Mouse (Mus musculus): ENCODE data around the gene Rbm18. TPM values are rescaled to one million over a fixed set of nuclear protein-coding genes. Genes with fewer than 3 reads are reported as not detected.

Gene Rbm18
- polyA plus RNA-seq, 1 experiment from 2014 or later: 73.4 TPM

DNA sequence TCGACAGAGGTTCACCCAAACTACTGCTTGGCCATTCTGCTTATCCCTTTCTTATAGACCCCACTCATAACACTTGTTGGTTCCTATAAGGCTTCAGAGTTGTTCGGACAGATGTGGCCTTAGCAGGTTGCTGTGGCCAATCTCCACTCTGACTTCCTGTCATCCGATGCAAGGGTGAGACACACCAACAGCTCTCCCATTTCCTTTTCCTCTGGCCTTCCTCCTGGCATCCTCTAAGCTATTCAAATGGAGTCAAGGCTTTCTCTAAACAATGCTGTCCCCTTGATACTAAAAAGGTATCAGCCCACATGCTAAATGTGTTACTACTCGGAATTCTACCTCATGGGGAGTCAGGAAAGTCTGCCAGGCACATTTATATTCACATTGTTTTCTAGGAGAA lies 8.6 kb downstream of the Rbm18 start:
- Histone ChIP-seq H3K4me3 (ENCODE audit: low read depth, low read length) (no peak overlapping the region), H3K27ac (replicated peaks; ENCODE audit: low read depth, low read length) (no peak overlapping the region), H3K9ac (ENCODE audit: low read depth, low read length) (no peak overlapping the region), H3K36me3 (ENCODE audit: control insufficient read depth, insufficient read depth, low read length) (peaks cover 83% of the 10 kb centered on the region), H3K9me3 (ENCODE audit: control insufficient read depth, low read length) (no peaks in the 10 kb centered on the region), H3K4me2 (ENCODE audit: low read depth, low read length) (no peak overlapping the region), H3K27me3 (replicated peaks; ENCODE audit: control insufficient read depth, insufficient read depth, low read length) (no peaks in the 10 kb centered on the region), H3K4me1 (ENCODE audit: control insufficient read depth, insufficient read depth, low read length) (no peaks in the 10 kb centered on the region)
- DNase-seq (ENCODE audit: low spot score) (no peak), ATAC-seq (ENCODE audit: low read depth) (no peak)
- WGBS: 72% methylated on average over 4 of the region's 4 CpGs

DNA sequence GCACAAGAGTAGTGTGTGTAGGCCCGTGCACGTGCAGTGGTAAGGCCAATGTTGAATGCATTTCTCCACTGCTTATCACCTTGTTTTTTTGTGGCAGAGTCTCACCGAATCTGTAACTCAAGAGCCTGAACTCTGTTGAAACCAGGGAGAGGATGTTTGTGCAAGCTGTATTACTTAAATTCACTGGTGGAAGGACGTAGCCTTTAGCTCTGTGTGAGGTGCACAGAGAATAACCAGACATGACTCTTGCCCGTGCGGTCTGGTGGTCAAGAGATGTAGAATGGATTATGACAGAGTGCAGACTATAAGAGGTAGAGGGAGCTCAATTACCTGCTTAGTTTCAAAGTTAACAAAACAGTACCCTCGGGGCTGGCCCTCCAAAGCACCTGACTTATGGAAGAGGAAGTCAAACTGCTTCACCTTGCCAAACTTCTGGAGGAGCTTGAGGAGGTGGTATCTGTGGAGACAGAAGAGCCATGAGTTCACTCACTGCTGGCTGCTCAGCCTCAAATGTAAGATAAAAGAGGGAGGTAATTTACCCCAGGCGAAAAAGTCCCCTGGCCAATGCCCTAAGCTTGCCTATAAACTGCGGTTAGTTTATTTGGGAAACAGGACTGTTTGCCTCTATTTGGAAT lies 9.7 kb downstream of the Rbm18 start:
- no peak overlapping the region for H3K27ac ChIP-seq (replicated peaks; ENCODE audit: low read depth, low read length)
- no peaks in the 10 kb centered on the region for H3K9me3 ChIP-seq (ENCODE audit: control insufficient read depth, low read length)
- DNase-seq (ENCODE audit: low spot score) (no peak), ATAC-seq (ENCODE audit: low read depth) (no peak)
- H3K4me1 ChIP-seq (ENCODE audit: control insufficient read depth, insufficient read depth, low read length): no peaks in the 10 kb centered on the region
- peaks cover 83% of the 10 kb centered on the region for H3K36me3 ChIP-seq (ENCODE audit: control insufficient read depth, insufficient read depth, low read length)
- WGBS: 84% methylated on average over 9 of the region's 9 CpGs
- H3K4me3 ChIP-seq (ENCODE audit: low read depth, low read length): no peak overlapping the region
- H3K27me3 ChIP-seq (replicated peaks; ENCODE audit: control insufficient read depth, insufficient read depth, low read length): no peaks in the 10 kb centered on the region
- H3K9ac ChIP-seq (ENCODE audit: low read depth, low read length): no peak overlapping the region
- H3K4me2 ChIP-seq (ENCODE audit: low read depth, low read length): no peak overlapping the region

DNA sequence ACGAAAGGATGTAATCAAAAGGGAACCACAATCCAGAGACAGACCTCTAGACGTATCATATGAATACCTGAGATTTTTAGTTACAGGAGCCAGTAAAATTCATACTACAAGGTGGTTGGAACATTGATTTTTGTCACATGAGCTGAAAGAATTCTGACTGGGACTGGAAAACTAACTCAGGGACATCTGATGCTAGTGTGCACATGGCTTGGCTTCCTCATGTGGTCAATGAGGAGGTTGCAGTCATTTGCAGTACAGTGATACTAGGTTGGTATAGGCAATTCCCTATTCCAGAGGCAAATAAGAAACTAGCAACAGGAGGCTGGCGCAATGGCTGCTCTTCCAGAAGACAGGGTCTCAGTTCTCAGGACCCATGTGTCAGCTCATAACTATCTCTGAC lies 23.9 kb downstream of the Rbm18 start:
- no peak for DNase-seq (ENCODE audit: low spot score)
- H3K4me3 ChIP-seq (ENCODE audit: low read depth, low read length): no peak overlapping the region
- no peaks in the 10 kb centered on the region for H3K9me3 ChIP-seq (ENCODE audit: control insufficient read depth, low read length)
- H3K9ac ChIP-seq (ENCODE audit: low read depth, low read length): no peak overlapping the region
- H3K4me2 ChIP-seq (ENCODE audit: low read depth, low read length): no peak overlapping the region
- H3K27me3 ChIP-seq (replicated peaks; ENCODE audit: control insufficient read depth, insufficient read depth, low read length): peaks cover 20% of the 10 kb centered on the region
- H3K4me1 ChIP-seq (ENCODE audit: control insufficient read depth, insufficient read depth, low read length): no peaks in the 10 kb centered on the region
- WGBS: 59% methylated on average over 3 of the region's 3 CpGs
- H3K36me3 ChIP-seq (ENCODE audit: control insufficient read depth, insufficient read depth, low read length): peaks cover 23% of the 10 kb centered on the region
- H3K27ac ChIP-seq (replicated peaks; ENCODE audit: low read depth, low read length): no peak overlapping the region
- no peak for ATAC-seq (ENCODE audit: low read depth)

DNA sequence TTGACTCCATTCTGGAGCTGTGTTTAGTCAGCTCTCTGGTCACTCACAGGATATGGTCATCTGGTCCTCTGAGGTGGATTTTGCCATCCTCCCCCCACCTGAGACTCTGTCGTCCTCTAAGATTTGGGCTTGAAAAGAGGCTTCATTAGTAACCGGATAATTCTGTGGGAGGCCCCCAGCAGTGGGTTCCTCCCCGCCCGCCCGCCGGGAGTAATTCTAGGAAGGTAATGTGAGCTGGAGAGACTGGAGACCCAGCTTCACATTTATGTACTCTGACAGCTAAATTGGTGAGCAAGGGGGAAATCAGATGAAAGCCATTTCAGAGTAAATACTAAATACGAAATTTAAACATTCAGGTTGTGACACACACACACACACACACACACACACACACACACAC lies 28.0 kb downstream of the Rbm18 start:
- Histone ChIP-seq H3K9me3 (ENCODE audit: control insufficient read depth, low read length) (no peaks in the 10 kb centered on the region), H3K4me3 (ENCODE audit: low read depth, low read length) (no peak overlapping the region), H3K9ac (ENCODE audit: low read depth, low read length) (no peak overlapping the region), H3K27ac (replicated peaks; ENCODE audit: low read depth, low read length) (no peak overlapping the region), H3K4me2 (ENCODE audit: low read depth, low read length) (no peak overlapping the region), H3K4me1 (ENCODE audit: control insufficient read depth, insufficient read depth, low read length) (peaks cover 6% of the 10 kb centered on the region; the same call in 1 of the 2 replicates), H3K36me3 (ENCODE audit: control insufficient read depth, insufficient read depth, low read length) (no peaks in the 10 kb centered on the region), H3K27me3 (replicated peaks; ENCODE audit: control insufficient read depth, insufficient read depth, low read length) (peaks cover 59% of the 10 kb centered on the region)
- ATAC-seq (ENCODE audit: low read depth): no peak
- DNase-seq (ENCODE audit: low spot score): no peak
- 2% methylated on average over 7 of the region's 7 CpGs for WGBS

DNA sequence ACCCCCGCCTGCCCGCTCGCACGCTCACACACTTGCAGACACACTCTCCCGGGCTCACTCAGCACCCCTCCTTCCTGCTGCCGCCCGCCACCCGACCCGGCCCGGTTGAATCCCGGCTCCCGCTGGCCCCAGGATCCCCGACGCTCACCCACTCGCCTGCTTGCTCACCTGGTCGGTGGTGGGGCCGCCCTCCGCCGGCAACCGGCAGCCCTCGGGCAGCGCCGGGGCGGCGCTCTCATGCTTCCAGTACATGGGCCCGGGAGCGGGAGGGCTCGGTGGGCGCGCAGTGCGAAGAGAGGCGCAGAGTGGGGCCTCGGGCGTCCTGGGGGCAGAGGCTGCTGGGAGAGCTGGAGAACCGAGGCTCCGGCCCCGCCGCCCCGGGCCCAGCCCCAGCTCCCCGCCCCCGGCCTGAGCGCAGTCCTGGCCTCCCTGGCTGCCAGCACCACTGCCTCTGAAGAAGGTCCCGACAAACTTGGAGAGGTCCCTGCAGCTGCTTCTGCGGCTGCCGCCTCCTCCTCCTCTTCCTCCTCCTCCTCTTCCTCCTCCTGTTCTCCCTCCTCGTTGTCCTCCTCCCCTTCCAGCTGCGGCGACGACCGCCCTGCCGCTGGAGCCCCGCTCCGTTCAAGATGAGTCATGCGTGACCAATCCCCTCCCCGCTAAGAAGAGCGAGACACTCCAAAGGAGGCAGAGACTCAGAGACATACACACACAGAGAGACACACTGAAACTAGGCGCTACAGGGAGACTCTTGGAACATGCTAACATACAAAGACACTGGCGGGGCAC lies 31.4 kb downstream of the Rbm18 start, which contains the start of gene Lhx6:
Gene Lhx6, minus strand, starts transcription at position 453 of the 786 bp plus-strand sequence.
- Histone ChIP-seq H3K4me2 (ENCODE audit: low read depth, low read length) (peak within 1 kb of the TSS; percentile 77), H3K27me3 (replicated peaks; ENCODE audit: control insufficient read depth, insufficient read depth, low read length) (peaks cover 88% of the 10 kb centered on the region), H3K36me3 (ENCODE audit: control insufficient read depth, insufficient read depth, low read length) (no peaks in the 10 kb centered on the region), H3K4me3 (ENCODE audit: low read depth, low read length) (peak within 1 kb of the TSS; percentile 56), H3K4me1 (ENCODE audit: control insufficient read depth, insufficient read depth, low read length) (peaks cover 17% of the 10 kb centered on the region), H3K9ac (ENCODE audit: low read depth, low read length) (peak within 1 kb of the TSS; percentile 76), H3K27ac (replicated peaks; ENCODE audit: low read depth, low read length) (peak within 1 kb of the TSS; percentile 83), H3K9me3 (ENCODE audit: control insufficient read depth, low read length) (no peaks in the 10 kb centered on the region)
- DNase-seq (ENCODE audit: low spot score) (peak; percentile 58), ATAC-seq (ENCODE audit: low read depth) (peak; percentile 35)
- WGBS: 2% methylated on average over 33 of the region's 58 CpGs

DNA sequence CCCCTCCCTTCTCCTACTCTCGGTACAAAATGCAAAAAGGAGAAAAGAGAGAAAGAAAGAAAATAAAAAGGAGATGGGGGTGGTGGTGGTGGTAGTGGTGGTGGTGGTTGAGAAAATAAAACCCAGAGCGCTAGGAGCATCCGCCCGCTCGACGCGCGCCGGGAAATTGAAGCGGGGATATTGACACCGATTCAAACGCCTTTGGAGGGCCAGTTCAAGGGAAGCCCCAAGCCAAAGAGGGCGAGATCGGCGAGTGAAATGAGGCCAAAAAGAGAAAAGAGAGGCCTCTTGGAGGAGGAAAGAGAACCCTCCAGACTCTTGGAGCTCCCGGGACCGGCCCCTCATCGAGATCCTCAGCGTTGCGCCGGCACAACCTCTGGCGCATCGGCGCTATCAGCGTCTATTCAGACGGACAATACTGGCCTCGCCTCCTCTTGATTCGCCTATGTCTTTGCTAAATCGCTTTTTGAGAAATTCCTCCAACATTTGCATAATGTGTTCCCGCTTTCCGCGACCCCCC lies 32.1 kb downstream of the Rbm18 start:
- peak overlapping the region; percentile 83 for H3K27ac ChIP-seq (replicated peaks; ENCODE audit: low read depth, low read length)
- no peak for ATAC-seq (ENCODE audit: low read depth)
- peak overlapping the region; percentile 77 for H3K4me2 ChIP-seq (ENCODE audit: low read depth, low read length)
- under 1% methylated on average over 29 of the region's 32 CpGs for WGBS
- no peak for DNase-seq (ENCODE audit: low spot score)
- H3K36me3 ChIP-seq (ENCODE audit: control insufficient read depth, insufficient read depth, low read length): no peaks in the 10 kb centered on the region
- no peaks in the 10 kb centered on the region for H3K9me3 ChIP-seq (ENCODE audit: control insufficient read depth, low read length)
- peaks cover 17% of the 10 kb centered on the region for H3K4me1 ChIP-seq (ENCODE audit: control insufficient read depth, insufficient read depth, low read length)
- H3K4me3 ChIP-seq (ENCODE audit: low read depth, low read length): peak overlapping the region; percentile 56
- peak overlapping the region; percentile 76 for H3K9ac ChIP-seq (ENCODE audit: low read depth, low read length)
- peaks cover 91% of the 10 kb centered on the region for H3K27me3 ChIP-seq (replicated peaks; ENCODE audit: control insufficient read depth, insufficient read depth, low read length)

DNA sequence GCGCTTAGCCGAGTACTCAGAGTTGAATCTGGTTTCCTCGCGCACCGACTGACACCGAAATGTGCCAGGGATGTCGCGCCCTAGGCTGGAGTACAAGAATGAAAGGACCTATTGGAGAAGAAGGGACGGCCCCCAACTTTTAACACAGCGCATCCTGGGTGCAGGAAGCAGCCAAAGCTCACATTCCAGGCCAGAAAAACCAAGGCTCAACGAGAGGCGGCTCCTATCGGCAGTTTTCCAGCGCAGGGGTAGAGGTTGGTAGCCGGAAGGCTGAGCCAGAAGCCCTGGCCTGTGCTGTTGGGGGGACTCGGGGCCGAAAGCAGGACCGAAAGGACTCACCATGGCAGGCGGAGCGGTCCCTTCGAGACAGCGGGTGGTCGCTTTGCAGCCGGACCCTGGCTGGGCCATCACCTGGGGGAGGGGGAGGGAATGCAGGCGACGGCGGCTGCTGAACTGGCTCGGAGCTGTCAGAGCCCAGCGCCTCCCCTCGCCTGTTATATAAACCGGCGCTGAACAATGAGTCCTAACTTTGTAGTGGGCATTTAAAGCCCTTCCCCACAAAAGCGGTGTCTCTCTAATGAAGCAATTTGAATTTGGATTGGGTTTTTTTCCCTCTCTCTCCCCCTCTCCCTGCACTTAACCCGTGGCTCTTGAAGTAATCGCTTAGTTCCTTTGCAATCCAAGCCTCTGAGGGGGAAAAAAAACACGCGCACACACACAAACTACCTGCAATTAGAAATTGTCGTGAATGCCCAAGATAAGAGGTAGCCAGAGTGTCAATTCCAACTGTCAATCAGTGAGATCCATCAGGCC lies 32.8 kb downstream of the Rbm18 start:
- peak overlapping the region; percentile 83 for H3K27ac ChIP-seq (replicated peaks; ENCODE audit: low read depth, low read length)
- peak overlapping the region; percentile 76 for H3K9ac ChIP-seq (ENCODE audit: low read depth, low read length)
- DNase-seq (ENCODE audit: low spot score) (no peak), ATAC-seq (ENCODE audit: low read depth) (no peak)
- no peaks in the 10 kb centered on the region for H3K9me3 ChIP-seq (ENCODE audit: control insufficient read depth, low read length)
- peak overlapping the region; percentile 77 for H3K4me2 ChIP-seq (ENCODE audit: low read depth, low read length)
- peaks cover 92% of the 10 kb centered on the region for H3K27me3 ChIP-seq (replicated peaks; ENCODE audit: control insufficient read depth, insufficient read depth, low read length)
- H3K36me3 ChIP-seq (ENCODE audit: control insufficient read depth, insufficient read depth, low read length): no peaks in the 10 kb centered on the region
- under 1% methylated on average over 30 of the region's 38 CpGs for WGBS
- peaks cover 17% of the 10 kb centered on the region for H3K4me1 ChIP-seq (ENCODE audit: control insufficient read depth, insufficient read depth, low read length)
- peak overlapping the region; percentile 56 for H3K4me3 ChIP-seq (ENCODE audit: low read depth, low read length)

DNA sequence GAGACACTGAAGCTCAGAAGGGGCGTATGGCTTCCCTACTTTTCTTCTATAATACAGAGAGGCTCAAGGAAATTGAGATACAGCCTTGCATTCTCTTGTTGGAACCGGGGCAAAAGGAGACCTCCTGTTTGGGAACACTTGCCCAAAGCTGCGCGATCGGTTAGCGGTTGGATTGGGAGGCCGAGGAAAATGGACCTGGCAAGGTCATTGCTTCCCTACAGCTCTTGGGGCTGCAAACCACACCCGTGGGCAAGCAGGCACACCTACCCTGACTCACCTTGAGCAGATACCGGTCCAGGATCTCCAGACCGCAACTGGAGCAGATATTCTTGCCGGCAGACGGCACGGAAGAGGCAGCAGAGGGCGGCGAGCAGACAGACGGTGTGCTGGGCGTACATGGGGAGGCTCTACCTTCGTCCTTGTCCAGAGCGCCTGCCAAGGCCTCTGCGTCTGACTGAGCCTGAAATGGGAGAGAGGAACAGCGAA lies 33.5 kb downstream of the Rbm18 start:
- H3K27me3 ChIP-seq (replicated peaks; ENCODE audit: control insufficient read depth, insufficient read depth, low read length): peaks cover 98% of the 10 kb centered on the region
- 3% methylated on average over 16 of the region's 21 CpGs for WGBS
- peak overlapping the region; percentile 76 for H3K9ac ChIP-seq (ENCODE audit: low read depth, low read length)
- peaks cover 17% of the 10 kb centered on the region for H3K4me1 ChIP-seq (ENCODE audit: control insufficient read depth, insufficient read depth, low read length)
- DNase-seq (ENCODE audit: low spot score): no peak
- H3K27ac ChIP-seq (replicated peaks; ENCODE audit: low read depth, low read length): peak overlapping the region; percentile 53; the same call in 1 of the 2 replicates
- no peaks in the 10 kb centered on the region for H3K36me3 ChIP-seq (ENCODE audit: control insufficient read depth, insufficient read depth, low read length)
- peak overlapping the region; percentile 77 for H3K4me2 ChIP-seq (ENCODE audit: low read depth, low read length)
- ATAC-seq (ENCODE audit: low read depth): no peak
- peak overlapping the region; percentile 56 for H3K4me3 ChIP-seq (ENCODE audit: low read depth, low read length)
- no peaks in the 10 kb centered on the region for H3K9me3 ChIP-seq (ENCODE audit: control insufficient read depth, low read length)

All from embryonic facial prominence, embryonic 14.5 days (tissue).